Mouse (Mus musculus): ENCODE results near the gene Ccdc6.

GRCm38 (mm10) chr10:70174494-70175190 is 77.7 kb downstream of the Ccdc6 start:
- TF ChIP-seq HCFC1 (IDR thresholded peaks at IDR 0.05; ENCODE audit: borderline replicate concordance, insufficient read depth, low read length) (no peak), CHD2 (IDR thresholded peaks at IDR 0.05; ENCODE audit: low read depth, low read length) (no peak)
